Mouse (Mus musculus): ENCODE data around the gene Hes5. TPM values are rescaled to one million over a fixed set of nuclear protein-coding genes. Genes with fewer than 3 reads are reported as not detected.
A peak's percentile ranks its signal among the peaks of the same experiment; 100 is the strongest.

The Hes5 gene
- total RNA-seq, 2 experiments from 2014 or later: 0.96 to 2.2 TPM

GRCm38 (mm10) chr4:154941831-154942230, 18.9 kb upstream of the Hes5 start:
- DNase-seq (ENCODE audit: low spot score in 2 of 2): no peak

GRCm38 (mm10) chr4:154942632-154943322, 17.9 kb upstream of the Hes5 start:
- no peak for DNase-seq (ENCODE audit: low spot score in 2 of 2)

GRCm38 (mm10) chr4:154943323-154944039, 17.2 kb upstream of the Hes5 start:
- DNase-seq (ENCODE audit: low spot score in 2 of 2): no peak

GRCm38 (mm10) chr4:154944121-154944590, 16.6 kb upstream of the Hes5 start:
- peak in 1 of 2 experiments; percentile 51 for DNase-seq (ENCODE audit: low spot score in 2 of 2)

- DNase-seq (ENCODE audit: low spot score in 2 of 2): peak in 1 of 2 experiments; percentile 54
These were observed 14.4 kb upstream of the Hes5 start for GRCm38 (mm10) chr4:154946319-154946718.

- DNase-seq (ENCODE audit: low spot score in 2 of 2): no peak
These were observed 12.4 kb upstream of the Hes5 start for GRCm38 (mm10) chr4:154948066-154948939.

- no peak for DNase-seq (ENCODE audit: low spot score in 2 of 2)
These were observed 11.7 kb upstream of the Hes5 start for GRCm38 (mm10) chr4:154948940-154949588.

- DNase-seq (ENCODE audit: low spot score in 2 of 2): no peak
These were observed 11.1 kb upstream of the Hes5 start for GRCm38 (mm10) chr4:154949589-154949982.

- no peak for DNase-seq (ENCODE audit: low spot score in 2 of 2)
These were observed 8.1 kb upstream of the Hes5 start for GRCm38 (mm10) chr4:154952461-154953241.

GRCm38 (mm10) chr4:154956604-154957003, 4.1 kb upstream of the Hes5 start:
- DNase-seq (ENCODE audit: low spot score in 2 of 2): no peak

- DNase-seq (ENCODE audit: low spot score in 2 of 2): no peak
These were observed 3.3 kb upstream of the Hes5 start for GRCm38 (mm10) chr4:154957289-154957993.

- no peak for DNase-seq (ENCODE audit: low spot score in 2 of 2)
These were observed 2.6 kb upstream of the Hes5 start for GRCm38 (mm10) chr4:154958171-154958570.

GRCm38 (mm10) chr4:154958621-154959020, 2.1 kb upstream of the Hes5 start:
- DNase-seq (ENCODE audit: low spot score in 2 of 2): no peak

GRCm38 (mm10) chr4:154960021-154960689, 568 bp upstream of the Hes5 start:
- no peak for DNase-seq (ENCODE audit: low spot score in 2 of 2)

- DNase-seq (ENCODE audit: low spot score in 2 of 2): no peak
These were observed 559 bp downstream of the Hes5 start for GRCm38 (mm10) chr4:154961226-154961738.

GRCm38 (mm10) chr4:154961911-154962310, 1.2 kb downstream of the Hes5 start:
- DNase-seq (ENCODE audit: low spot score in 2 of 2): no peak

GRCm38 (mm10) chr4:154962683-154963082, 2.0 kb downstream of the Hes5 start:
- no peak for DNase-seq (ENCODE audit: low spot score in 2 of 2)

GRCm38 (mm10) chr4:154963190-154963836, 2.6 kb downstream of the Hes5 start:
- no peak for DNase-seq (ENCODE audit: low spot score in 2 of 2)
